Mouse (Mus musculus): ENCODE measurements around the gene Casp9.

- TF ChIP-seq CTCF (IDR thresholded peaks at IDR 0.05; ENCODE audit: low read depth, low read length) (peak; percentile 97), GATA1 (IDR thresholded peaks at IDR 0.05; ENCODE audit: borderline replicate concordance, low read length) (no peak), GATA2 (IDR thresholded peaks at IDR 0.05; ENCODE audit: borderline replicate concordance, low read depth, low read length) (no peak)
Measured at GRCm38 (mm10) chr4:141857422-141857930, 64.1 kb downstream of the Casp9 start.
